Mouse (Mus musculus) hindlimb bud, embryonic 11.5 days (tissue): ENCODE measurements at regions not wholly inside any gene's neighbourhood (a gene's known extent, or its start where the extent isn't known, plus 50 kb on each side); places are given as distances from the start of the nearest gene placed in this dataset.
"Not testable (repeated sequence)": the region's sequence is repeated elsewhere in the genome, so short reads cannot be mapped to it uniquely, and the experiment has no call there.

Experiments
- DNase-seq: peaks from one replicate; pipeline ENCODE4 v3.0.0-alpha.2; 2012; ENCODE audit warnings: low read depth, low spot score; ENCODE audit errors: extremely low spot score

DNA sequence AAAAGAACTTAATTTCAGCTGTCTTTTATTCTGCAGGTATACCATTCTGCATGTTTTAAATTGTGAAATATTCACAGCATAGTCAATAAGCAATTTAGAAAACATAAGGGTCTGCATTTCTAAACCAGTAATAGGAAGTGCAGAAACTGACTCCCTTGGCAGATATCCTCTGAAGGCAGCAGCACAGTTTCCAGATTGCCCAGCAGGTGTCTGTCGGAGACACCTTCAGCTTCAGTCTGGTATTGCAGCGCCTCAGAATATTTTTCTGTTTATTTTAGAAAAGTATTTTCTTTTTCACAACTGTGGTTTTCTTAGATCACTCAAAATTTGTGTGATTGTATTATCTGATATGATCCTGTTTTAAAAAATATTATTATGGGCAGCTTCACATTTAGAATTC, 280.3 kb upstream of the Olfr1507 start:
- not testable (repeated sequence) for DNase-seq

GRCm38 (mm10) chr14:52769450-52769849, 273.9 kb upstream of the Olfr1507 start:
- DNase-seq = not testable (repeated sequence)

GRCm38 (mm10) chr14:52752159-52752558, 256.6 kb upstream of the Olfr1507 start:
- not testable (repeated sequence) for DNase-seq

GRCm38 (mm10) chr14:52726680-52727079, 231.1 kb upstream of the Olfr1507 start:
- DNase-seq = not testable (repeated sequence)

GRCm38 (mm10) chr14:52724988-52725387, 229.4 kb upstream of the Olfr1507 start:
- not testable (repeated sequence) for DNase-seq

GRCm38 (mm10) chr14:52720640-52721039, 225.1 kb upstream of the Olfr1507 start:
- no peak for DNase-seq

- not testable (repeated sequence) for DNase-seq
Measured at GRCm38 (mm10) chr14:52700851-52701250, 205.3 kb upstream of the Olfr1507 start.

DNA sequence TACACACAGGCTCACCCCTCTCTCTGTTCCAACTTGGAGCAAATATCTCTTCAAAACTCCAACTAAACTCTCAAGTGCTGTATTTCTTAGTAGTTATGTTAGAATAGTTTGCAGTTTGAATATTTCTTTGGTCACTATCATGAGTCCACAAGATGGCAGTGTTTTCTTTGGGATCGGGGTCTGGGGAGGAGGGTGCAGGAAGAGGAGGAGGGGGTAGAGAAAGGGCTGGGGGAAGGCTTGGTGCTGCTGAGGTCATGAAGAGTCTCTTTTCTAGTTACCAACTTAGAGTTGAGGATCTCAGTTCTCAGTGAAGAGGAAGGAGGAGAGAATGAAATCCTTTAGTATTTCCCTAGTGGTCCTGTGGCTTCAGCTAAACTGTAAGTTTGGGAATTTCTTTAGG, 188.1 kb upstream of the Olfr1507 start:
- not testable (repeated sequence) for DNase-seq

- DNase-seq = no peak
Measured at GRCm38 (mm10) chr14:52654355-52654754, 158.8 kb upstream of the Olfr1507 start.

DNA sequence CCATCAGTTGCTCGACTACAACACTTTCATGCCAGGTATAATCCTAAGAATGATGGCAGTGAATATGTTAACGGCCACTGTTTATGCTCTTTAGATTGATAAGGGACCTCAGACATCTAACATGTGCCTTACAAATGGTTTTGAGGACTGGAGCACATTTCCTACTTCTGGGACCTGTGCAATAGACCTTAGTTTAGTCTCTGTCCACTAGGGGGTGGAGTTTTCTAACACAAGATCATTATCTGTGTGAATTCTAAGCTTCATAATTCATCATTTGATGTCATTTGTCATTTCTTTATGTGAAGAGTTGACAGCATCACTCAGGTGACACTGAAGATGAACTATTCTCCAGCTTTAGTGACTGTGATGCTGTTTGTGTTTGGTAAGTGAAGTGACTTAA, 142.6 kb upstream of the Olfr1507 start:
- no peak for DNase-seq

- DNase-seq = no peak
Measured at GRCm38 (mm10) chr14:52622184-52622583, 126.6 kb upstream of the Olfr1507 start.

DNA sequence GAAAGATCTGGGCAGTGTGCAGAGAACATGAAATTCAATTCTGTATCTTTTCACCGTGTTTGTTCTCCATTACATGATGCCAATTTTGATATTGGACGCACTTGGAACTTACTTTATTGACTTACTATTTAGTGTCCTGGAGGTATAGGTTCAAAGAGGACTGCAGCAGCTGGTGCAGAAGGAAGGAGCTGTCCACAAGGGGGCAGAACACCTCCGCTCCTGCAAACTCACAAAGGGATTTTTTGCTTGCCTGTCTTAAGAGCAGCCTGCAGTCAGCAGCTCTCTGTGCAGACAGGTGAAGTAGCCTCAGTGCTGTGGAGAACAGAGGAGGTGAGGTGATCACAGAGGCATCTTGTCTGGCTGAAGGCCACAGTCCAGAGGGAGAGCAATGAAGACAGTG, 84.8 kb upstream of the Olfr1507 start:
- peak; percentile 1 for DNase-seq

GRCm38 (mm10) chr14:52566920-52567319, 71.4 kb upstream of the Olfr1507 start:
- no peak for DNase-seq

GRCm38 (mm10) chr14:52565606-52566005, 70.1 kb upstream of the Olfr1507 start:
- DNase-seq = no peak

DNA sequence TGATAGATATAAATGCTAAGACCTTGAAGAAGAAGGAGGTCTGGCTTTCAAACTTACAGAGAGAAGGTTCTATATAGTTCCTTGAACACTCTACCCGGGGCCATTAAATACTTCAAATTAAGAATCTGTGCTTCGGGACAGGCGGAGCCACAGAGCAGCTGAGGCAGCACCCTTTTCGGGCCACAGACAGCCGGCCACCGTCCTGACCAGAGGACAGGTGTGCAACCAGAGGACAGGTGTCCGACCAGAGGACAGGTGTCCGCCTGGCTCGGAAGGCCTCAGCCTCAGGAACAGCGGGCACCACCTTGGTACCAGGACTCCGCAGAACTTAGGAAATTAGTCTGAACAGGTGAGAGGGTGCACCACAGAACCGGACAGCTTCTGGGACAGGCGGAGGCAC, 60.8 kb upstream of the Olfr1507 start:
- not testable (repeated sequence) for DNase-seq

- DNase-seq = no peak
Measured at GRCm38 (mm10) chr14:52553399-52553798, 57.9 kb upstream of the Olfr1507 start.

GRCm38 (mm10) chr14:52547933-52548332, 52.4 kb upstream of the Olfr1507 start:
- DNase-seq = no peak
